Mouse (Mus musculus) right cerebral cortex, adult 18-20 months (tissue): ENCODE measurements at regions not wholly inside any gene's neighbourhood (a gene's known extent, or its start where the extent isn't known, plus 50 kb on each side); places are given as distances from the start of the nearest gene placed in this dataset.

ENCODE experiments used
- DNase-seq: peaks from one replicate; pipeline ENCODE4 v3.0.0; 2022; ENCODE audit warnings: mixed read lengths

DNA sequence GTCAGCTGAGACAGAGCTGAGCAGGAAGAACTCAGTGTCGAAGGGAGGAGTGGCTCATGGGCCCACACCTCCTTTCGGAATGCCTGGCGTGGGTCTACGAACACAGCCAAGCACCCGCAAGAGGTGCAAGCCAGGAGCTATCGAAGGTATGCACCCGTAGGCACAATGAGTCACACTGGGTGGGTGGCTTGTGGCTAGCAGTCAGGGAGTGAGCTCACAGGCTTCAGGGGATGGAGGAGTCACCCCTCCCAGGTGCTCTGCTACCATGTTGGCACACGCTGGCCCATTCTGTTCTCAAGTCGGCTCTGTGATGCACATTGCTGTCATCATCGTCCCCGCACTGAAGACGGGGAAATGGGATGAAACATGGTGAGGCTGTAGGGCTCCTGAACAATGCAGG, 115.7 kb downstream of the Tle3 start:
- DNase-seq = peak; percentile 58

DNA sequence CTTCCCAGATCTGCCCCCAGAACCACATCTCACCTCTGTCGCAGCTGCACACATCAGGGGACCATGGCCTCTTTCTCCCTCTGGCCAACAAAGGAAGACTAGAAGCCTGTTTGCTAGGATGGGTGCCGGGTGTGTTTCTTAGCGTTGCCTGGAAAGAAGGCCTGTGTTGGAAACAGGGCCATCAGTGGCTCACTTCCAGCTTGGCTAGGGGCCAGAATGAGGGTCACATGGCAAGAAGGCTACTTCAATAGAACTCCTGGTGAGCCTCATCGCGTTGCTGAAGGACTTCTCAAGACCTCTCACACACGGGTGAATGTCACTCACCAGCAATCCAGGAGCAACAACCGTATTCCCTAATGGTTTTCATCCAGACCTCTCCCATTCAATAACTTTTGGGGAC, 115.0 kb downstream of the Tle3 start:
- no peak for DNase-seq

DNA sequence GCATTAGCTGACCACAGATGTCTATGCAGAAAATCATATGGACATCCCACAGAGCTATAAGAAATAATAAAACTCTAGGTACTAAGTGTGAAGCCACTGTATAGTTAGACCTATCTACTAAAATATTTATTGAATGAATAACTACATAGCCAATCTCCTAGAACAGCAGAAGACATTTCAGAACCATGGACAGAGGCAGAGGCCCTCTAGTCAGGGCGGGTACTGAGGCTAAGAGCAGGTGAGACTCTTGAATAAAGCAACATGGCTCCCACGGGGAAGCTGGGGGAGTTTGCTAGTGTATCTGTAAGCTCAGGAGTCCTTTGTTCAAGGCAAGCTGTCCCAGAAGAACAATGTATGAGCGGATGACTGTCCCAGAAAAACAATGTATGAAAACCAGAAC, 112.2 kb downstream of the Tle3 start:
- no peak for DNase-seq

DNA sequence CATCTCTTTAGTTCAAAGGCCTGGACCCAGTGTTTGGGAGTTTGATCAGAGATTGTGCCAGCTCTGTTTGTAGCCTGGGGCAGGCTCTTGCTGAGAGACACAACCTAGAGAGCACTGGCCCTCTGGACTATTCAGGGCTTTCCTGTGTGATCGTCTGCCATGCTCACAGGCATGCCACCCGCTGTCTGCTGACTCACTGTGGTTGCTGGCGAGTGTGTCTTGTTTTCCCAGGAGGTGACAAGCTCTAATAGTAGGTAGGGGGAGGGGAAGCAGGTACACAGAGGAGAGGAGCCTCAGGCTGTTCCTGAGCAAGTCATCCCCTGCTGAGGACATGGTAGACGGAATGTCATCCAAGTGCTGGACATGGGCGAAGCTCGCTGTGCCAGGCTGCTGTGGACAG, 107.5 kb downstream of the Tle3 start:
- DNase-seq = no peak

DNA sequence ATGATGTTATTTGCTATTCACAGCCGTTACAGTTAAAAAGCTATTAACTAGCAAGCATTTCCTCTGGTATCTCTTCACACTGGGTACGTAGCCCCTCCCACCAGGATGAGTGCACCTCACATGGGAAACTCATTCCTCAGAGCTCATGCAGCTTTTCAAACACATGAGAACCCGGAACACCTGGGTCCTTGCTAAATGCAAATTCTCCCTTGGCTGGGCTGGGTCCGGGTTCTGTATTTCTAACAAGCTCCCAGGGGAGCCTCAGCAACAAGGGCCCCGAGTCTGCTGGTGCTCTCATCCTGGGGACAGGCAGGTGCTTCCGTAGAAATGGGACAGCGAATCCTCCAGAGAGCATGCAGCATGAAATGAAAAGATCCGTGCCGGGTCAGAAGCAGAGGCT, 106.7 kb downstream of the Tle3 start:
- DNase-seq = no peak

DNA sequence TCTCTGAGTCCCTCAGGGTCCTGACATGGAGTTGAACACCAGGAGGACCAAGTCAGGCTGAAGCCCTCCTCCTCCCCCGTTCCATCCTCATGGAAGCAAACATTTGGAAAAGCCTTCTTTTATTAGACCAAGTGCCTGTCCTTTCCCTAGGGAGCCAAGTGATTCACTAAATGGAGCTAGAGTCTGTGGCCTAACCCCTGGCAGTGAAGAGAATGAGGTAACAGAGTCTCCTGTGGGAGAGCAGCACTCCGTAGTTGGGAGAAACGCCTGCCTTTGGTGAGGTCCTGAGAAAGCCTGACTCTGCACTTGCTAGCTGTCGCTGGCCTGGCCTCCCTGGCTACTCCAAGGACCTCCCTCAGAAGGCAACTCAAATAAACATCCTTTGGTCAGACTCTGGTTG, 104.2 kb downstream of the Tle3 start:
- DNase-seq = no peak

DNA sequence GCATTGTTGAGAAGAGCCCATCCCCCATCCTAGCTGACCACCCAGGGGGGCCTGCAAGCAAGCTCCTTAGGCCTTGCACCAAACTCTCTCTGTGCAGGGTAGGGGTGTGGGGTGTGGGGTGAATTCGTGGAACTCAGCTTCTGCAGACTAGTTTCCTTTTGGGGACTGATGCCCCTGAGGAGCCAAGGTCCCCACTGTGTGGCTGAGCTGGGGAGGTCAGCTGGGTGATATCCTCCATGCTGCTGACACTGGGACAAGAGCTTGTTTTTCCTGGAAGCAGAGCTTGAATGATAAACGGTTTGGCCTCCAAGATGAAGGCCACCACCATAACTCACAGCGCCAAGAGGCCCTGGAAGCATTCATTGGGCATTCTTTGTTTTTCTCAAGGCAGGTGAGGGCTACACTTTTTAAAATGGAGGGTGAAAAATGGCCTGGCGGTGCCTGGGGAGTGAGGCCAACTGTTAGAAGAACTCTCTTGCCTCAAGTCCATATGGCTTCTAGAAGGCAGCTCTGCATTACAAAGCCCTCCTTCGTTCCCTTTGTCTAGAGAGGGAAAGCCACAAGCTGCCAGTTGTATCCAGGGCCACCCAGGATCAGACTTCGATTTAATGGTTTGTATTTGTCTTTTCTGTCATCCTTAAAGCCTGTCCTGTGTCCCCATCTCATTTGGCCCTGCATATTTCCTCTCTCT, 98.8 kb downstream of the Tle3 start:
- DNase-seq = no peak

DNA sequence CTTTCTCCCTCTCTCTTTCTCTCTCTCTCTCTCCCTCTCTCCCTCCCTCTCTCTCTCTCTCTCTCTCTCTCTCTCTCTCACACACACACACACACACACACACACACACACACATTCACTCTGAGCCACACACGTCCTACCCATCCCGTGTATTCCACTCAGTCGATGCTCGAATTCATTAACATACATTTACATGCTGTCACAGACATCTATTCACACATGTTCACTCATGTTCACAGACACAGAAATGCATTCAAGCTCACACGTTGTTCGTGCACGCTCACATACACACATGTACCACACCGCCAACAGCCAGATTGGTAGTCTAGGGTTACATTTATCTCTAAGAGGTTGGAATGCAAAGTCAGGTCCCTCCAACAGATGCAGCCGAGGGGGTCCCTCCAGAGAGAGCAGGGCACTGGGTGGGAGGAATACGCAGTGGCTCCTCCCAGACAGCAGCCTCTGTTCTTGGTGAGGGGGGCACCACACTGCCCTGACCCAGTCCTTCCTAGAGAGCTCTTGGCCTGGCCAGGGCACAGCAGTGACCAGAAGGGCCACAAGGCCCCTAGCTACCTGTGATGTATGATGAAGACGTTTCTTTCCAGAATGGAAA, 96.8 kb downstream of the Tle3 start:
- no peak for DNase-seq

DNA sequence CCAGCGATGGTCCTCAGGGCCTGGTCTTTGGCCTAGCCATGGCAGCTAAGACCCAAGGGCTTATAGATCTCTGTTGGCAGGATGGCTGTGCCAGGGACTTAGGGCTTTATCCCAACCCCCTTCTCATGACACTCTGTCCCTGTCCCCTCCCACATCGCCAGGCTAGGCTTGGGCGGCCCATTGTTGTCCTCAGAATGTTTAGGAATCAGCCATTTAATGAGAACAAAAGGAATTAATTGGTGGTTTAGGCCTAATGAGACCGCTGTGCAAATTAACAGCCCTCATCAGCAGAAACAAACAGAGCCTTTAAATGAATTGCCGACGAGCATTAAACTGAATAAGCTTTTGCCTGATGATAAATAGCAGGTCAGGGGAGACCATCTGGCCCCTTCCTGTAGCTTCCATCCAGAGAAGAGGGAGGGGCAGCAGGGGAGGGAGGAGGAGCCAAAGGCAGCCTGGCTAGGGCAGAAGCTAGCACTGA, 96.2 kb downstream of the Tle3 start:
- DNase-seq = peak; percentile 2
